Mouse (Mus musculus) midbrain, embryonic 15.5 days (tissue): ENCODE data around the gene Pla2g10. TPM values are rescaled to one million over a fixed set of nuclear protein-coding genes. Genes with fewer than 3 reads are reported as not detected.
"Not testable (repeated sequence)": the region's sequence is repeated elsewhere in the genome, so short reads cannot be mapped to it uniquely, and the experiment has no call there.

Experiments used
- ATAC-seq: fragments of 200-750 bp; cut with Nextera tagmentation; replicated peaks from 2 replicates; pipeline ENCODE4 v1.8.0; 2017; ENCODE audit warnings: moderate TSS enrichment
- H3K27ac ChIP-seq: fragments of 300-500 bp; sonication (generic); 2 replicates; pipeline ENCODE4 v1.5.1; 2015; ENCODE audit warnings: mild to moderate bottlenecking, inconsistent platforms
- H3K27me3 ChIP-seq: fragments of 300-500 bp; sonication (generic); replicated peaks from 2 replicates; pipeline ENCODE4 v1.6.1; 2015; ENCODE audit warnings: inconsistent platforms
- H3K36me3 ChIP-seq: fragments of 300-500 bp; sonication (generic); replicated peaks from 2 replicates; pipeline ENCODE4 v1.6.1; 2015; ENCODE audit warnings: inconsistent platforms
- H3K4me1 ChIP-seq: fragments of 300-500 bp; sonication (generic); 2 replicates; pipeline ENCODE4 v1.6.1; 2015; ENCODE audit warnings: inconsistent platforms
- H3K4me2 ChIP-seq: fragments of 300-500 bp; sonication (generic); 2 replicates; pipeline ENCODE4 v1.6.1; 2015; ENCODE audit warnings: inconsistent platforms, mild to moderate bottlenecking, moderate library complexity
- H3K4me3 ChIP-seq: fragments of 300-500 bp; sonication (generic); 2 replicates; pipeline ENCODE4 v1.5.1; 2015; ENCODE audit warnings: mild to moderate bottlenecking, inconsistent platforms
- H3K9ac ChIP-seq: fragments of 300-500 bp; sonication (generic); 2 replicates; pipeline ENCODE4 v1.6.1; 2015; ENCODE audit warnings: mild to moderate bottlenecking, inconsistent platforms
- H3K9me3 ChIP-seq: fragments of 300-500 bp; sonication (generic); 2 replicates; pipeline ENCODE4 v1.6.1; 2016; ENCODE audit warnings: inconsistent platforms
- WGBS: fragments of 180-500 bp; shearing (Covaris S2); methylation state at CpG from one replicate; pipeline ENCODE4 v1.1.7; 2015; ENCODE audit warnings: mixed read lengths; 5-methylcytosine and 5-hydroxymethylcytosine counted together
- polyA plus RNA-seq: library from polyadenylated mRNA; unstranded; fragments of >200 nt; fragmentation: Nextera tagmentation; extraction: Ambion mirVana; gene quantifications from 2 replicates; pipeline ENCODE4 v1.2.1, GENCODE M21; 2015

Gene Pla2g10
- polyA plus RNA-seq, 1 experiment from 2014 or later: 0.39 TPM

- H3K9me3 ChIP-seq: no peaks in the 10 kb centered on the region
- H3K36me3 ChIP-seq: no peaks in the 10 kb centered on the region
- WGBS: 47% methylated on average over 3 of the region's 3 CpGs
- H3K9ac ChIP-seq: no peak overlapping the region
- no peak for ATAC-seq
- peaks cover 1% of the 10 kb centered on the region for H3K4me1 ChIP-seq
- H3K4me2 ChIP-seq: no peak overlapping the region
- no peaks in the 10 kb centered on the region for H3K27me3 ChIP-seq
- no peak overlapping the region for H3K4me3 ChIP-seq
- H3K27ac ChIP-seq: no peak overlapping the region
These were observed 19.2 kb upstream of the Pla2g10 start for GRCm38 (mm10) chr16:13749981-13750380.

GRCm38 (mm10) chr16:13749306-13749705 is 18.5 kb upstream of the Pla2g10 start:
- Histone ChIP-seq H3K4me2 (no peak overlapping the region), H3K27me3 (no peaks in the 10 kb centered on the region), H3K4me1 (no peaks in the 10 kb centered on the region), H3K4me3 (no peak overlapping the region), H3K9ac (no peak overlapping the region), H3K36me3 (no peaks in the 10 kb centered on the region), H3K9me3 (no peaks in the 10 kb centered on the region), H3K27ac (no peak overlapping the region)
- ATAC-seq: no peak
- 33% methylated on average over 5 of the region's 5 CpGs for WGBS

DNA sequence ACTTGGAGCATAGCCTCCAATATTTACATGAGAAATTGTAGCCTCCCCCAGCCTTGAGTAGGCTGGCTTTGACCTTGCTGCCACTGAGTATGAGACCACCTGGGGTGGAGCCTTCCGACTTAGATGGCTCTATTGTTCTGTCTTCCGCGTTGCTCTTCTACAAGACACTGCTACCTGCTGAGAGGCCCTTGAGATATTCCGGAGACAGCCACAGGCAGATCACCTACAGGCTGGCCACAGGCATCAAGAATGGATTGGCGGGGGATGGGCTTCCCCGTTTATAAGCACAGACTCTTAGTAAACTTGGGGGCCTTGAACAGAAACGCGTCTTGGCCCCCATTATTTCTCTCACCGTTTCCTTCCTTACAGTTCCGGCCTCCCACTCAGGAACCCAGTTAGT is 18.0 kb upstream of the Pla2g10 start:
- not testable (repeated sequence) for H3K9me3 ChIP-seq, H3K9ac ChIP-seq, H3K27ac ChIP-seq, H3K4me1 ChIP-seq, H3K4me3 ChIP-seq, H3K27me3 ChIP-seq, H3K36me3 ChIP-seq, ATAC-seq, H3K4me2 ChIP-seq
- 15% methylated on average over 10 of the region's 10 CpGs for WGBS

DNA sequence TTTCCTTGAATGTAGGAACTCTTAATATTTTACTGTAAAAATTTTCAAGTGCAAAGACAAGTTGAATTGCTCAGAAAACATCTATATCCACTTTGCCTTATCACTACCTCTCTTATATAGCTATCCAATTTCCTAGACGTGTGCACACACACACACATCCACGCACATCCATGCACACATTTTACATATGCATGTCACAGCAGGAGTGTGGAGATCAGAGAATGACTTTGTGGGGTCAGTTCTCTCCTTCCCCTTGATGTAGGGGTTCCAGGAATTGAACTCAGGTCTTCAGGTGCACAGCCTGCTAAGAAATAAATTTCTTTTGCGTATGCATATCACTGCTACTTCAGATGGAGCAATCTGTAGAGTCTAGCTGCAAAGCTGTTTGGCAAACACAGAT is 17.3 kb upstream of the Pla2g10 start:
- Histone ChIP-seq H3K4me1 (no peaks in the 10 kb centered on the region), H3K9me3 (no peaks in the 10 kb centered on the region), H3K4me3 (no peak overlapping the region), H3K9ac (no peak overlapping the region), H3K27ac (no peak overlapping the region), H3K27me3 (no peaks in the 10 kb centered on the region), H3K4me2 (no peak overlapping the region), H3K36me3 (no peaks in the 10 kb centered on the region)
- no peak for ATAC-seq
- 61% methylated on average over 3 of the region's 3 CpGs for WGBS

GRCm38 (mm10) chr16:13747708-13748107 is 16.9 kb upstream of the Pla2g10 start:
- no peaks in the 10 kb centered on the region for H3K4me1 ChIP-seq
- H3K9me3 ChIP-seq: no peaks in the 10 kb centered on the region
- WGBS: 96% methylated on average over 8 of the region's 8 CpGs
- H3K27ac ChIP-seq: no peak overlapping the region
- no peaks in the 10 kb centered on the region for H3K27me3 ChIP-seq
- ATAC-seq: no peak
- H3K4me2 ChIP-seq: no peak overlapping the region
- H3K4me3 ChIP-seq: no peak overlapping the region
- no peak overlapping the region for H3K9ac ChIP-seq
- no peaks in the 10 kb centered on the region for H3K36me3 ChIP-seq

GRCm38 (mm10) chr16:13740844-13741243 is 10.1 kb upstream of the Pla2g10 start:
- Histone ChIP-seq H3K9ac (no peak overlapping the region), H3K27me3 (no peaks in the 10 kb centered on the region), H3K4me2 (no peak overlapping the region), H3K36me3 (no peaks in the 10 kb centered on the region), H3K27ac (no peak overlapping the region), H3K4me1 (no peaks in the 10 kb centered on the region), H3K4me3 (no peak overlapping the region), H3K9me3 (no peaks in the 10 kb centered on the region)
- 76% methylated on average over 2 of the region's 2 CpGs for WGBS
- ATAC-seq: no peak

GRCm38 (mm10) chr16:13739044-13739443 is 8.3 kb upstream of the Pla2g10 start:
- H3K4me2 ChIP-seq, H3K9me3 ChIP-seq, H3K27me3 ChIP-seq, ATAC-seq, H3K9ac ChIP-seq, H3K36me3 ChIP-seq, H3K27ac ChIP-seq, H3K4me3 ChIP-seq, H3K4me1 ChIP-seq: not testable (repeated sequence)
- WGBS: 53% methylated on average over 4 of the region's 4 CpGs

GRCm38 (mm10) chr16:13735977-13736376 is 5.2 kb upstream of the Pla2g10 start:
- Histone ChIP-seq H3K9me3 (no peaks in the 10 kb centered on the region), H3K4me2 (no peak overlapping the region), H3K27me3 (no peaks in the 10 kb centered on the region), H3K4me3 (no peak overlapping the region), H3K36me3 (no peaks in the 10 kb centered on the region), H3K4me1 (no peaks in the 10 kb centered on the region), H3K27ac (no peak overlapping the region), H3K9ac (no peak overlapping the region)
- WGBS: 91% methylated on average over 8 of the region's 8 CpGs
- ATAC-seq: no peak

DNA sequence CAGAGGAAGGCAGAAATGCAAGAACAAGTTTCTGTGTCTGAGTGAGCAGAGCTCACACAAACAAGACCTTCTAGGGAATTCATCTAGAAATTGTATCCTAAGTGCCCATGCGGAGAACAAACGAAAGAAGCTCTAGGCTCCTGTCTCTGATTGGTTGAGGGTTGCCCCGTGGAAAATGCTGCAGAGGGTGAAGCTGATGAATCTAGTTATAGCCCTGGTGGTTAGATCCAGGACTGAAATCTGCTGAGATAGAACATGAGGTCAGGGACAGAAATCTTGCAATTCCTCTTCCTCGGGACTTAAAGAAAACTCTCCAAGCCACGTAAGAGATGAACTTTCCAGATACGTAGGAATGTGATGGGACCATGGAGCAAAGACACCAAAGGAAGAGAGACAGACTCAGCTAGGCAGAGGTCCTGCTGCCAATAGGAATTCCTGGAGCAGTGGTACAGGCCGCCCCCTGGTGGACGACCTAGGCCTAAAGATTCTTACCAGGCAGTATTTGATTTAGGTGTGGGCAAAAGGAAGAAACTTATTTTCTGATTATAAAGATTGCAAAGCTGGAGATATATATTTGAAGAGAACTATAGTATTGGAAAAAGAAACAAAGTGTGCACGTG is 2.8 kb upstream of the Pla2g10 start:
- Histone ChIP-seq H3K4me3 (no peak overlapping the region), H3K9ac (no peak overlapping the region), H3K9me3 (no peaks in the 10 kb centered on the region), H3K4me2 (no peak overlapping the region), H3K36me3 (no peaks in the 10 kb centered on the region), H3K4me1 (no peaks in the 10 kb centered on the region), H3K27me3 (no peaks in the 10 kb centered on the region), H3K27ac (no peak overlapping the region)
- WGBS: 27% methylated on average over 9 of the region's 9 CpGs
- no peak for ATAC-seq

DNA sequence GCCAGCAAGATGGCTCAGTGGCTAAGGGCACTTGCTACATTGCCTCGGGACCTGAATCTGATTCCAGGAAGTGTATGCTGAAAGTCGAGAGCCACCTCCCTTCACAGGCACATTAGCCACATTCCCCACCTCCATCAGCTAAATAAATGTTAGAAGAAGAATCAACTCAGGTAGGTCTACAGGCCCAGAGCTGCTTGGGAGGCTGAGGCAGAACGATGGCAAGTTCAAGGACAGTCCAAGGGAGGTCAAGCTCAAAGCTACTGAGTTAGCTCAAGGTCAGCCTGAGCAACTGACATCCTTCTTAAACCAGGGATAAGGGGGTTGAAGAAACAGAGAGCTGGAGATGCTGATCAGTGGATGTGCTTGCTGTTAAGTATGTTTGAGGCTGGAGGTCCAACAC is 2.0 kb upstream of the Pla2g10 start:
- Histone ChIP-seq H3K9me3 (no peaks in the 10 kb centered on the region), H3K4me3 (no peak overlapping the region), H3K36me3 (no peaks in the 10 kb centered on the region), H3K4me2 (no peak overlapping the region), H3K27me3 (no peaks in the 10 kb centered on the region), H3K4me1 (no peaks in the 10 kb centered on the region), H3K27ac (no peak overlapping the region), H3K9ac (no peak overlapping the region)
- no peak for ATAC-seq
- 89% methylated on average over 3 of the region's 3 CpGs for WGBS

DNA sequence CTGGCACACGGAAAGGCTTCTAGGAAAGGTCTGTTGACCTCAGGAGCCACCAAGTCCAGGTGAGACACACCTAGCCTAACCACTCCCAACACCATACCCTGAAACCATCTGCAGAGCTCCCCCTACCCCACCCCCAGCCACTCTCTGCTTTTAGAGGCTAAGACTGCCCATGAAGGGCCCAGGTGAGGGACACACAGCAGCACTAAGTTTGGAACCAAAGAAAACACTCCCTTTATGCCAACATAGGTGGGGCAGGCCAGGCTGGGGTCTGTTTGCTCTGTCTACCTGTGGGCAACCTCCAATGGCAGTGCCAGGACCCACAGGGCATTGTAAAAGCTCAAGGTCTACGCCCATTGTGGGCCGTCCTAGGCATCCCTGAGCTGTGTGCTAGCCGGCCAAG is 1.4 kb downstream of the Pla2g10 start:
- ATAC-seq: no peak
- H3K36me3 ChIP-seq: no peaks in the 10 kb centered on the region
- no peaks in the 10 kb centered on the region for H3K9me3 ChIP-seq
- H3K4me3 ChIP-seq: no peak overlapping the region
- no peaks in the 10 kb centered on the region for H3K4me1 ChIP-seq
- H3K9ac ChIP-seq: no peak overlapping the region
- no peak overlapping the region for H3K27ac ChIP-seq
- no peak overlapping the region for H3K4me2 ChIP-seq
- WGBS: 86% methylated on average over 4 of the region's 4 CpGs
- H3K27me3 ChIP-seq: no peaks in the 10 kb centered on the region

DNA sequence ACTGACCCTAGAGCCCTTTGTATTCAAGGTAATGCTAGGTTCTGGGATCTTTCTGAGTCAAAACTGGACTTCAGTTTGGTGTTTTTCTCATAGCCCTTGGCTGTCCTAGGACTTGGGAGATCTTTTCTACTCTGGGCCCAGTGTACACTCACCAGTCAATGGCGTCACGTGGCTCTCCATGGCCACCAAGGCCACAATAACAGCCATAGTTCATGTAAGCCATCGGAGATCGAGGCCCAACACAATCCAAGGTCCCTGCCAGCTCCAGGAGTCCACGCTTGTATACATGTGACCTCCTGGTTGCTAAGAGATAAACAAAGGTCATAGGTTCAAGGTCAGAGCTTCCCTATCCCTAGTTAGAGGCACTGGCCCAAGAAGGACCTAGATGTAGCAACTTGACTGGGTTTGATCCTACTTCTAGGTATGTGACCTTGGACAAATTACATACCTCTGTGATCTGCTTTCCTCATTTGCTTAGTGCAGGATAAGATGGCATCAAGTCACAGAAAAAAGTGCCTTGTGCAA is 2.9 kb downstream of the Pla2g10 start:
- Histone ChIP-seq H3K4me2 (no peak overlapping the region), H3K27ac (no peak overlapping the region), H3K4me3 (no peak overlapping the region), H3K9ac (no peak overlapping the region), H3K9me3 (no peaks in the 10 kb centered on the region), H3K27me3 (no peaks in the 10 kb centered on the region), H3K36me3 (no peaks in the 10 kb centered on the region), H3K4me1 (no peaks in the 10 kb centered on the region)
- WGBS: 88% methylated on average over 5 of the region's 5 CpGs
- no peak for ATAC-seq

DNA sequence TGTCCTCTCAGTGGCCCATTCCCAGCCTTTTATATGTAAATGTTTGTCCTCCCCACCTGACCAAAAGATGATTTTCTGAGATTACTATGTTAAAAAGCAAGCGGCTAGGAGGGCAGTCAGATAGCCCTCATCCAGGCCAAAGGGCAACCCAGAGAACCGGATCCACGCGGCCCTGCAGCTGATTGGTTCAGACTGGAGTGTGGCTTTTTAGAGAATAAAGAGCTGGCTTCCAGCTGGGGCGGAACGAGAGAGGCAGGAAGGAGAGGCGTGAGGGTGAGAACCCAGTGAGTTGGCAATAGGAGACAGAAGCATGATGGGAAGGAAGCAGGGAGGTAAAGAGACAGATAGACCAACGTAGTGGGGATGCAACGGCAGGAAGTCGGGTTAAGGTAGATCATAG is 7.8 kb downstream of the Pla2g10 start:
- WGBS: 34% methylated on average over 10 of the region's 10 CpGs
- no peak overlapping the region for H3K4me3 ChIP-seq
- no peak overlapping the region for H3K9ac ChIP-seq
- no peaks in the 10 kb centered on the region for H3K9me3 ChIP-seq
- ATAC-seq: no peak
- no peak overlapping the region for H3K27ac ChIP-seq
- no peaks in the 10 kb centered on the region for H3K4me1 ChIP-seq
- no peaks in the 10 kb centered on the region for H3K36me3 ChIP-seq
- no peak overlapping the region for H3K4me2 ChIP-seq
- no peaks in the 10 kb centered on the region for H3K27me3 ChIP-seq
